Comparison of ENCODE assay signal across 18 mouse cellular contexts in the genomic region with DNA sequence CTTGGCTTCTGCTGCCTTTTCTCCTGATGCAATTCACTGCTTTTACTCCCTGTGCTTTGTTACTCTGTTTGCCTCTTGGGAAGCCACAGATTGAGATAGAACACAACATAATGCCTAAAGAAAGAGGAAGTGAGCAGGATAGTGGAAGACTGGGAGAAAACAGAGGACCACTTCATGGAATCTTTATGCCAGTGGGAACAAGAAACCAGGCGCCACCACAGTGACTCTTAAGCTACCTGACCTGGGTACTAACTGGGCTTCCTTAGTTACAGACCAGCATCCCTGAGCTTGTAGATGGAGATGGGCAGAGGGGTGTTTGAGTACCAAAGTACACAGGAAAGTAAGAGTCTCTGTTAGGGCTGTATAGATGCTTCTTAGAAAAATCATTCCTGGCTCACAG.
"Had no signal": no experiment of that assay in that cellular context is flagged by ENCODE, and none has a peak within 500 bp of the region (broad histone marks: within the 10 kb centered on the region; RNA-seq: fewer than 3 reads in every experiment).

No protein-coding gene starts in this region.

- ATAC-seq: midbrain, embryonic 15.5 days had no signal

- H3K36me3 ChIP-seq: liver, embryonic 13.5 days; midbrain, embryonic 12.5 days; midbrain, embryonic 15.5 days had no signal

- H3K27me3 ChIP-seq: liver, embryonic 13.5 days; midbrain, embryonic 12.5 days; midbrain, embryonic 15.5 days had no signal

- H3K9ac ChIP-seq: liver, embryonic 13.5 days; midbrain, embryonic 12.5 days; midbrain, embryonic 15.5 days had no signal

- H3K4me3 ChIP-seq: left cerebral cortex, adult 2 months; liver, embryonic 13.5 days; midbrain, embryonic 12.5 days; midbrain, embryonic 15.5 days; myocyte had no signal

- H3K9me3 ChIP-seq: liver, embryonic 13.5 days; midbrain, embryonic 12.5 days; midbrain, embryonic 15.5 days had no signal

- DNase-seq: kidney, postnatal 14 days; kidney, postnatal 4 days; layer of hippocampus, postnatal 36 days; liver, embryonic 13.5 days; lung, adult 2 months; lung, postnatal 14 days; lung, postnatal 4 days; right cerebral cortex, adult 18-20 months; right cerebral cortex, postnatal 14 days; right cerebral cortex, postnatal 4 days; thymus, adult 2 months; thymus, postnatal 14 days; thymus, postnatal 4 days had no signal

- H3K4me1 ChIP-seq: liver, embryonic 13.5 days; midbrain, embryonic 15.5 days had no signal

- H3K27ac ChIP-seq: left cerebral cortex, adult 2 months; liver, embryonic 13.5 days; midbrain, embryonic 12.5 days; midbrain, embryonic 15.5 days; stomach, postnatal 0 days had no signal

- H3K4me2 ChIP-seq: liver, embryonic 13.5 days; midbrain, embryonic 12.5 days; midbrain, embryonic 15.5 days had no signal
